Mouse (Mus musculus): Measurements from ENCODE around the gene Rgs7bp. TPM values are rescaled to one million over a fixed set of nuclear protein-coding genes. Genes with fewer than 3 reads are reported as not detected.
"Not testable (repeated sequence)": the region's sequence is repeated elsewhere in the genome, so short reads cannot be mapped to it uniquely, and the experiment has no call there.

The Rgs7bp gene
- polyA plus RNA-seq, 1 experiment = 0.77 TPM

DNA sequence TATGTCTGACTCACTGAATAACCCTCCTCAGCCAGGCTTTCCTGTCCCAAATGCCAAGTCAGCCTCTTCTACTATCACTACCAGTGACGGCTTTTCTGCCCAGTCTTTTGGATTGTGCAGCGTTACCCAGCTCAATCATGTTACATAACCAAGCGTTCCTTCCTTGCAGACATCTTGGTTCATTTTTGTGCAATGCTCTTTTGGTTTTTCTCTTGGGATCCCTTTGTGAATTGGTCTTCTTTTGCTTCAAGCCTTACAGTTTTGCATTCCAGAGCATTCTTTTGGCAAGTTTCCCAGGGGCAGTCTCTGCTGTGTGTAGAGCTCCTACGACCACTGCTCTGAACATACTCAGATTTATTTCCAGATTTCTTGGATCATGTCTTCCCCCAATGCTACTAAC is 95.0 kb downstream of the Rgs7bp start:
- no peak for DNase-seq (ENCODE audit: low read depth, low spot score)
- WGBS = 71% methylated on average over 4 of the region's 4 CpGs

- DNase-seq (ENCODE audit: low read depth, low spot score) = peak; percentile 37
- WGBS = under 1% methylated on average over 7 of the region's 7 CpGs
Measured at GRCm38 (mm10) chr13:104947958-104948357, 106.8 kb downstream of the Rgs7bp start.

- 93% methylated on average over 8 of the region's 8 CpGs for WGBS
- no peak for DNase-seq (ENCODE audit: low read depth, low spot score)
Measured at GRCm38 (mm10) chr13:104940483-104940882, 114.2 kb downstream of the Rgs7bp start.

DNA sequence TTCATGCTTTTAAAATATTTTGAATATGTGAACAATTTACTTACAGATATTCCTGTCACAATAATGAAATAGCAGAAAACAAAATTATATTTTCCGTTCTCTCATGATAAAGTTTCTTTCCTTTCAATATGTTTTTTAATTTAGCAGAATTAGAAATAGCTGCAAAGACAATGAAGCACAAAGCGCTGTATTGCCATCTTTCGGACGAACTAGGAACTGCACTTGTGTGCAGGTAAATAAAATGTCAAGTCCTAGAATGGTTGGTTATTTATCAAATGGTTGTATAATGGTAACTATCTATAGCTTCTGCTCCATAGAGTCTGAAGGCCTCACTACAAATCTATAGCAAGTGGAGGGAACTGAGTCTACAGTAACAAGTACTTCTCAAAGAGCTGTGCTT is 114.9 kb downstream of the Rgs7bp start:
- DNase-seq (ENCODE audit: low read depth, low spot score) = peak; percentile 38
- 5% methylated on average over 4 of the region's 4 CpGs for WGBS

DNA sequence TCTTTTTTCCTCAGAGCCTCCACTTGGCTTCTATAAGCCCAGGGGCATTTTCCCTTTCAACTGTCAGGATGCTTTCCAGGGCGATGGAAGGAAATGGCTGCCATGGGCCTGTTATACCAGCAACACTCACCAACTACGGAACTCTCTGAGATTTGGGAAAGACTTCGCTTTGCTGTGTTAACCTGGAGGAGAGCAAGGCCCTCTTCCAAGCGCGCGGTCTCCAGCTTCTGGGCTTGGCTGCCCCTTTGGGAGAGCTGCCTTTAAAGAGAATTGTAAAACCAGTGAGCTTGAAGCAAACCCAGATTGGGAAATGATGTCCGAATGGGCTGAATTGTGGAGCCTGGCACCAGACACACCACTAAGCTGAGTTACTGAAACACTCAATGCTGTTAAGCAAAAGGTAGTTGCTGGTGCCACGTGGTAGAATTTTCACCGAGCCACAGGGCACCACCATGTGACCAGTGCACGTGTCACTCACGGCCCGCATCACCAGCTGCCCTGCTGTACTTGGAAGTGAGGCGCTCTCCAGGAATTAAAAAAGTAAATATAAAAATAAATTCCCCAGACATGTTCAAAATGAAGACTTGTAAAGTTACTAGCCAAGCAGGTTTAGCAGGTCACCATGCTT is 115.7 kb downstream of the Rgs7bp start:
- DNase-seq (ENCODE audit: low read depth, low spot score) = no peak
- WGBS = 66% methylated on average over 13 of the region's 13 CpGs

GRCm38 (mm10) chr13:104937759-104938158 is 117.0 kb downstream of the Rgs7bp start:
- no peak for DNase-seq (ENCODE audit: low read depth, low spot score)
- WGBS = 12% methylated on average over 6 of the region's 6 CpGs

DNA sequence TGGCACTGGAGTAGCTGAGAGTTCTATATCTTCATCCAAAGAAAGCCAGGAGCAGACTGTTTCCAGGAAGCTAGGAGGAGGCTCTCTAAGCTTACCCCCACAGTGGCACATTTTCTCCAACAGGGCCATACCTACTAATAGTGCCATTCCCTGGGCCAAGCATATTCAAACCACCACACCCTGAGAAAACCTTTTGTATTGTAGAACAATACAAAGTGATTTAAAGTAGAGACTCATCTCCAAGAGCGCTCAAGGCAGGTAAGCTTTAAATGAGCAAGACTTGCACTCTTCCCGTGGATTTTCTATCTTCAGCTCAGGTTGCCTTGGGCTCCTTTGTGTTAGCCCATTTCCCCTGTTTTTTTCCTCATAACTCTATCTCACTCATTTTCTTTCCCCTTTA is 118.1 kb downstream of the Rgs7bp start:
- WGBS = 91% methylated on average over 2 of the region's 2 CpGs
- no peak for DNase-seq (ENCODE audit: low read depth, low spot score)

DNA sequence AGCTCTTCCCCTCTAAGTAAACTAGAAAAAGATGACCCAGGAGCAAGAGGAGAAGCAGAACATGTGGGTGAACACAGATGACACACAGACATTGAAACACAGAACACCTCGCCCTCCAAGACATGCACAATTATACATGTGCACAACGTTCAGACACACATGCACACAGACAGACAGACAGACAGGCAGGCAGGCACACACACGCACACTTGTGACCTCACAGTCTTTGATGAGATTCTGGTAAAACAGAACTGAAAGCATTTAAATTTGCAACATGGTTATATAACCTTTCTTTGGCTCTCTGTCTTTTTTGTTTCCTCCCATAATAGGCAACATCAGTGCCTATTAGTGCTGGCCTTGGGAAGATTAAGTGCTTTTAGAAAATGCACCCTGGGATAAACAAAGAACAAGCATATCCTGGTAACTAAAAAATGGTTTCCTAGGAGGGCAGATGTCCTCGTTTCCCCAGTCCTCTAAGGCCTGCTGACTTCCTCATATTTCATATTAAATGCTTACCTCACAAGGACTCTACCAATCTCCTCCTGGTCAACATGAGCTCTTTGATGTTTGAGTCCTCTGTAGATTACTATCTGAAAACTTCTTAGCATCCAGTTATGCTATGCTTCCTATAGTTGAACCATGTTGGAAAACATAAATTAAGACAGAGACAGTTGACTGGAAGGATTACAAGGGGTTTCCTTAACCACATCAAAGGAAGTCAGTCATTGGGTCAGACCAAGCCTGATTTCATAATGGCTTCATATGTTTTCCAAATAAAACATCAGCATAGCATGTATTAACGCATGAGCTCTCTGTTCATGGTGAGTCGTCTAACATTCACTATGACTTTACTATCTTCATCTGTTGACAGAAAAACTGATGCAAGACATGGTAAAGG is 122.8 kb downstream of the Rgs7bp start:
- 63% methylated on average over 6 of the region's 6 CpGs for WGBS
- no peak for DNase-seq (ENCODE audit: low read depth, low spot score)

DNA sequence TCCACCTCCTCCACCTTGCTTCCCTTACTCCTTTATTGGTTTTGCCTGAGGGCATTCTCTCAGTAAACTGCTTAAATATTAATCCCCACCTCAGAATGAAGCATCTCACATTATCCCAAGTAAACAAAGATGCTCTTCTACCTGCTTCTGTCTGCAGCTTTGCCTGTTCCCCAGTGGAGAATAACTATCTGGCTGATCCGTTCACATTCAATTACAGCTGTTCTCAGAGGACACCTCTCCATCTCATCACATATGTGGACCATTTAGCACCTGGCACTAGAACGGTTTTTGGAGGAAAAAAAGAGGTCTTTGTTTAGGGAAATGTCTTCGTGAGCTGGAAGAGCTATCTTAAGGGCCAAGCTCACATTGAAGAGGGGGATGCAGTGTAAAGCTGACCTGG is 123.9 kb downstream of the Rgs7bp start:
- WGBS = 58% methylated on average over 3 of the region's 3 CpGs
- DNase-seq (ENCODE audit: low read depth, low spot score) = no peak

DNA sequence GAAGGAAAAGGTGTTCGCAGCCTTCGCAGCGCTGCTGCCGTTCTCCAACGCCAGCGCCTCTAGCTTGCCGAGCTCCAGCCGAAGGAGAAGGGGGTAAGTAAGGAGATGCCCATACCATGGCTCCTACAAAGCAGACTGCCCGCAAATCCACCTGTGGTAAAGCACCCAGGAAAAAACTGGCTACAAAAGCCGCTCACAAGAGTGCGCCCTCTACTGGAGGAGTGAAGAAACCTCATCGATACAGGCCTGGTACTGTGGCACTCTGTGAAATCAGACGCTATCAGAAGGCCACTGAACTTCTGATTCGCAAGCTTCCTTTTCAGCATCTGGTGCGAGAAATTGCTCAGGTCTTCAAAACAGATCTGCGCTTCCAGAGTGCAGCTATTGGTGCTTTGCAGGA is 136.1 kb downstream of the Rgs7bp start:
- WGBS = 79% methylated on average over 16 of the region's 16 CpGs
- no peak for DNase-seq (ENCODE audit: low read depth, low spot score)

- not testable (repeated sequence) for DNase-seq (ENCODE audit: low read depth, low spot score)
- 76% methylated on average over 6 of the region's 6 CpGs for WGBS
Measured at GRCm38 (mm10) chr13:104916771-104917170, 138.0 kb downstream of the Rgs7bp start.

DNA sequence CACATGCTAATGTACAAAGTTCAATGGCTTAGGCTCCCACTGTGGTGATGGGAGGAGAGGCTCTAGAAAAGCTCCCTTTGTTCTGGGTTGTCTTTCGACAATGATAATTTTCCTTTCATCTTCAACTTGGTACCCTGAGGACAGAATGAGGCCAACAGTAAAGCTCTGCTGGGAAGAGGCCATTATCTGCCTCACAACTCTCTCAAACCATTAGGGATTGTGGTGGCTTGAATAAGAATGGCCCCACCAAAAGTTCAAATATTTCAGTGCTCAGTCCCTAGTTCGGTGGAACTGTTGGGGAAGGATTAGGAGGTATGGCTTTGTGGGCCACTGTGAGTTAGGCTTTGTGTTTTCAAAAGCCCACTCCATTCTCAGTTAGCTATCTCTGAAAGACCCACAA is 138.6 kb downstream of the Rgs7bp start:
- 97% methylated on average over 2 of the region's 2 CpGs for WGBS
- DNase-seq (ENCODE audit: low read depth, low spot score) = no peak

GRCm38 (mm10) chr13:104914288-104914895 is 140.3 kb downstream of the Rgs7bp start:
- 86% methylated on average over 17 of the region's 17 CpGs for WGBS

GRCm38 (mm10) chr13:104911626-104912025 is 143.1 kb downstream of the Rgs7bp start:
- not testable (repeated sequence) for DNase-seq (ENCODE audit: low read depth, low spot score)
- 67% methylated on average over 5 of the region's 5 CpGs for WGBS

More at GRCm38 (mm10) chr13:104914288-104914895, 140.3 kb downstream of the Rgs7bp start:
- no peak for DNase-seq (ENCODE audit: low read depth, low spot score)

GRCm38 (mm10) chr13:104911006-104911405 is 143.7 kb downstream of the Rgs7bp start:
- 97% methylated on average over 1 of the region's 1 CpGs for WGBS
- not testable (repeated sequence) for DNase-seq (ENCODE audit: low read depth, low spot score)

- 69% methylated on average over 7 of the region's 7 CpGs for WGBS
- DNase-seq (ENCODE audit: low read depth, low spot score) = no peak
Measured at GRCm38 (mm10) chr13:104908691-104909090, 146.0 kb downstream of the Rgs7bp start.

Other genes with a start within 250 kb of the Rgs7bp start
- 3.0 TPM in 2 replicates for gene Cwc27, start 237.8 kb downstream of the Rgs7bp start, polyA plus RNA-seq (2012; rRNA removed)
- gene Shisal2b, start 191.0 kb downstream of the Rgs7bp start, polyA plus RNA-seq (2012; rRNA removed) = 0.16 and 0.46 TPM in 2 replicates
- not detected in 2 replicates for gene 4933425L06Rik, start 27.2 kb upstream of the Rgs7bp start, polyA plus RNA-seq (2012; rRNA removed)
- gene Rnf180, start 239.9 kb upstream of the Rgs7bp start, polyA plus RNA-seq (2012; rRNA removed) = 1.0 and 4.2 TPM in 2 replicates

All from large intestine, adult 2 months (tissue).